Mouse (Mus musculus): ENCODE measurements around the gene Actl9. TPM values are rescaled to one million over a fixed set of nuclear protein-coding genes. Genes with fewer than 3 reads are reported as not detected.

The Actl9 gene
- polyA plus RNA-seq, 1 experiment from 2014 or later = not detected

Other genes with a start within 250 kb of the Actl9 start
- 0.06 TPM in 2 replicates for gene Olfr239, start 241.6 kb upstream of the Actl9 start, polyA plus RNA-seq (2015; fragmentation: Nextera tagmentation; extraction: Ambion mirVana)
- 0.05 and 0.08 TPM in 2 replicates for gene Olfr1564, start 211.2 kb upstream of the Actl9 start, polyA plus RNA-seq (2015; fragmentation: Nextera tagmentation; extraction: Ambion mirVana)
- gene Zfp955a, start 177.8 kb upstream of the Actl9 start, polyA plus RNA-seq (2015; fragmentation: Nextera tagmentation; extraction: Ambion mirVana) = 21.4 and 22.3 TPM in 2 replicates
- gene Olfr63, start 168.2 kb upstream of the Actl9 start, polyA plus RNA-seq (2015; fragmentation: Nextera tagmentation; extraction: Ambion mirVana) = 0.04 and 0.05 TPM in 2 replicates
- gene Zfp955b, start 143.4 kb upstream of the Actl9 start, polyA plus RNA-seq (2015; fragmentation: Nextera tagmentation; extraction: Ambion mirVana) = 19.6 and 22.8 TPM in 2 replicates
- gene Zfp81, start 74.0 kb upstream of the Actl9 start, polyA plus RNA-seq (2015; fragmentation: Nextera tagmentation; extraction: Ambion mirVana) = 11.1 and 12.1 TPM in 2 replicates
- gene Zfp101, start 38.3 kb upstream of the Actl9 start, polyA plus RNA-seq (2015; fragmentation: Nextera tagmentation; extraction: Ambion mirVana) = 11.1 and 13.6 TPM in 2 replicates
- gene Adamts10, start 91.3 kb downstream of the Actl9 start, polyA plus RNA-seq (2015; fragmentation: Nextera tagmentation; extraction: Ambion mirVana) = 57.7 and 63.9 TPM in 2 replicates
- gene Myo1f, start 122.8 kb downstream of the Actl9 start, polyA plus RNA-seq (2015; fragmentation: Nextera tagmentation; extraction: Ambion mirVana) = 2.1 and 4.7 TPM in 2 replicates
- gene Zfp414, start 196.2 kb downstream of the Actl9 start, polyA plus RNA-seq (2015; fragmentation: Nextera tagmentation; extraction: Ambion mirVana) = 56.1 and 62.3 TPM in 2 replicates
- gene Pram1, start 205.2 kb downstream of the Actl9 start, polyA plus RNA-seq (2015; fragmentation: Nextera tagmentation; extraction: Ambion mirVana) = 0.61 TPM in 1 of 2 replicates, not detected in the other

Measured in neural tube, embryonic 15.5 days (tissue).